Comparison of ENCODE assay signal across 8 mouse cellular contexts in the genomic region with DNA sequence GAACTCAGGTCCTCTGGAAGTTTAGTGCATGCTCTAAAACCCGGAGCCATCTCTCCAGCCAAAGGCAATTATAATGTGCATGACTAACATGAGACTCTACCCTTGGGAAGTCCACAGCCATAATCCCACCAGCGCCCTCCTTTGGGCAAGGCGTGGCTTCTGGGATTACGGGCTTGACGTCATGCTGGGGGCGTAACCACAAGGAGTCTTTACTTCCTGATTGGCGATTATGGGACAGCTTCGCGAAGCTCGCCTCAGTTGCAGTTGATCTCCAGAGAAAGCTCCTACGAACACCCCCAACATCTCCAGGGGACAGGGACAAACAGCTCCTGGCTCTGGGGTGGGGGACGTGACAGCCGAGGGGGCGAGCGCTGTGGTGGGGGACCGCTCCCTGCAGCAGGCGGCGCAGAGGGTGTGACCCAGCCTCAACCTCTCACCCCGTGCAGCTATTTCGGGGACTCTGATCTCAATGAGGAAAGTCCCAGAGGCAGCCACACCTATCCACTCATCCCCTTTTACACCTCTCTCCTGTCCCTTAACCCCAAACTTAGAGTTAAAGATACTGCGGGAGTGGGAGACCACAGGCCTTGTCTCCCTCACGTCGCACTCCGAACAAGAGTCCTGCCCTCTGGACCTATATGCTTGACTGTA. TPM values are rescaled to one million over a fixed set of nuclear protein-coding genes. Genes with fewer than 3 reads are reported as not detected.
DNase-seq lines count a peak whose midpoint lies in the region; ATAC-seq lines count a peak whose summit lies in the region.
"Had no signal": no experiment of that assay in that cellular context is flagged by ENCODE, and none has a peak within 500 bp of the region (broad histone marks: within the 10 kb centered on the region; RNA-seq: fewer than 3 reads in every experiment).

No protein-coding gene starts in this region.

- no peak for DNase-seq in lung, postnatal 10 days
- no peak for DNase-seq in embryonic facial prominence, embryonic 14.5 days (ENCODE audit: low spot score)
- no peak for DNase-seq in frontal cortex, postnatal 36 days (ENCODE audit: low spot score in 2 of 2)
- DNase-seq in right cerebral cortex, postnatal 10 days (ENCODE audit: low spot score in 2 of 2), result no peak

- H3K4me3 ChIP-seq in lung, embryonic 15.5 days, result peak overlapping the region; percentile 11; the same call in 1 of the 2 replicates
- H3K4me3 ChIP-seq in embryonic facial prominence, embryonic 14.5 days (ENCODE audit: low read depth, low read length), result no peak overlapping the region
- no peak overlapping the region; the same call in 1 of the 2 replicates for H3K4me3 ChIP-seq in limb, embryonic 15.5 days
- H3K4me3 ChIP-seq in stomach, embryonic 15.5 days (replicated peaks), result no peak overlapping the region
- H3K4me3 ChIP-seq: erythroblast, embryonic 14.5 days had no signal

- no peak overlapping the region for H3K9ac ChIP-seq in lung, embryonic 15.5 days
- no peak overlapping the region for H3K9ac ChIP-seq in embryonic facial prominence, embryonic 14.5 days (ENCODE audit: low read depth, low read length)
- no peak overlapping the region for H3K9ac ChIP-seq in limb, embryonic 15.5 days
- H3K9ac ChIP-seq in stomach, embryonic 15.5 days, result no peak overlapping the region

- peaks cover 19% of the 10 kb centered on the region for H3K4me1 ChIP-seq in lung, embryonic 15.5 days
- peaks cover 19% of the 10 kb centered on the region for H3K4me1 ChIP-seq in embryonic facial prominence, embryonic 14.5 days (ENCODE audit: control insufficient read depth, insufficient read depth, low read length)
- peaks cover 27% of the 10 kb centered on the region for H3K4me1 ChIP-seq in limb, embryonic 15.5 days
- H3K4me1 ChIP-seq in stomach, embryonic 15.5 days, result peaks cover 19% of the 10 kb centered on the region

- H3K4me2 ChIP-seq in lung, embryonic 15.5 days, result peak overlapping the region; percentile 39; the same call in 1 of the 2 replicates
- peak overlapping the region; percentile 41 for H3K4me2 ChIP-seq in embryonic facial prominence, embryonic 14.5 days (ENCODE audit: low read depth, low read length)
- peak overlapping the region; percentile 21 for H3K4me2 ChIP-seq in limb, embryonic 15.5 days
- peak overlapping the region; percentile 42; the same call in 1 of the 2 replicates for H3K4me2 ChIP-seq in stomach, embryonic 15.5 days

- H3K27ac ChIP-seq in lung, embryonic 15.5 days, result no peak overlapping the region
- no peak overlapping the region for H3K27ac ChIP-seq in embryonic facial prominence, embryonic 14.5 days (replicated peaks; ENCODE audit: low read depth, low read length)
- H3K27ac ChIP-seq in limb, embryonic 15.5 days, result no peak overlapping the region
- H3K27ac ChIP-seq in stomach, embryonic 15.5 days, result no peak overlapping the region

- WGBS in lung, embryonic 15.5 days, result 30% methylated on average over 24 of the region's 24 CpGs
- WGBS in embryonic facial prominence, embryonic 14.5 days, result 27% methylated on average over 24 of the region's 24 CpGs
- WGBS in limb, embryonic 15.5 days, result 35% methylated on average over 24 of the region's 24 CpGs
- WGBS in stomach, embryonic 15.5 days, result 43% methylated on average over 24 of the region's 24 CpGs

- H3K9me3 ChIP-seq in lung, embryonic 15.5 days, result no peaks in the 10 kb centered on the region
- no peaks in the 10 kb centered on the region for H3K9me3 ChIP-seq in embryonic facial prominence, embryonic 14.5 days (ENCODE audit: control insufficient read depth, low read length)
- H3K9me3 ChIP-seq in limb, embryonic 15.5 days, result no peaks in the 10 kb centered on the region
- H3K9me3 ChIP-seq in stomach, embryonic 15.5 days, result no peaks in the 10 kb centered on the region

- no peaks in the 10 kb centered on the region for H3K27me3 ChIP-seq in lung, embryonic 15.5 days
- H3K27me3 ChIP-seq in embryonic facial prominence, embryonic 14.5 days (replicated peaks; ENCODE audit: control insufficient read depth, insufficient read depth, low read length), result no peaks in the 10 kb centered on the region
- H3K27me3 ChIP-seq in limb, embryonic 15.5 days, result no peaks in the 10 kb centered on the region
- no peaks in the 10 kb centered on the region for H3K27me3 ChIP-seq in stomach, embryonic 15.5 days (replicated peaks)

- no peaks in the 10 kb centered on the region for H3K36me3 ChIP-seq in lung, embryonic 15.5 days
- no peaks in the 10 kb centered on the region for H3K36me3 ChIP-seq in embryonic facial prominence, embryonic 14.5 days (ENCODE audit: control insufficient read depth, insufficient read depth, low read length)
- no peaks in the 10 kb centered on the region for H3K36me3 ChIP-seq in limb, embryonic 15.5 days
- no peaks in the 10 kb centered on the region for H3K36me3 ChIP-seq in stomach, embryonic 15.5 days

- ATAC-seq in lung, embryonic 15.5 days (ENCODE audit: borderline replicate concordance, extremely low read depth, low FRiP score, low TSS enrichment), result no peak
- ATAC-seq in embryonic facial prominence, embryonic 14.5 days (ENCODE audit: low read depth), result no peak
- no peak for ATAC-seq in limb, embryonic 15.5 days (ENCODE audit: insufficient number of reproducible peaks, low FRiP score, low TSS enrichment, low read depth)
- ATAC-seq in stomach, embryonic 15.5 days (ENCODE audit: insufficient read depth, low FRiP score, low read depth), result no peak

RNA-seq across cellular contexts. Expression of a gene that starts 23.9 kb away (rescaled TPM):
- 0.69 and 0.74 TPM in 2 replicates for polyA plus RNA-seq in lung, embryonic 15.5 days (2015; fragmentation: Nextera tagmentation; extraction: Ambion mirVana)
- 0.48 and 0.85 TPM in 2 replicates for polyA plus RNA-seq in embryonic facial prominence, embryonic 14.5 days (2014; fragmentation: Nextera tagmentation; extraction: Ambion mirVana)
- polyA plus RNA-seq in limb, embryonic 15.5 days (2015; fragmentation: Nextera tagmentation; extraction: Ambion mirVana), result 0.36 and 0.41 TPM in 2 replicates
- 1.6 TPM in 2 replicates for polyA plus RNA-seq in stomach, embryonic 15.5 days (2015; fragmentation: Nextera tagmentation; extraction: Ambion mirVana)

RNA-seq across cellular contexts. Expression of a gene that starts 27.6 kb away (rescaled TPM):
- 43.0 and 45.8 TPM in 2 replicates for polyA plus RNA-seq in lung, embryonic 15.5 days (2015; fragmentation: Nextera tagmentation; extraction: Ambion mirVana)
- polyA plus RNA-seq in embryonic facial prominence, embryonic 14.5 days (2014; fragmentation: Nextera tagmentation; extraction: Ambion mirVana), result 47.3 and 54.4 TPM in 2 replicates
- 43.9 and 47.4 TPM in 2 replicates for polyA plus RNA-seq in limb, embryonic 15.5 days (2015; fragmentation: Nextera tagmentation; extraction: Ambion mirVana)
- 39.3 and 45.5 TPM in 2 replicates for polyA plus RNA-seq in stomach, embryonic 15.5 days (2015; fragmentation: Nextera tagmentation; extraction: Ambion mirVana)
